Mouse (Mus musculus): ENCODE results near the gene Akap1. TPM values are rescaled to one million over a fixed set of nuclear protein-coding genes. Genes with fewer than 3 reads are reported as not detected.

Gene Akap1
- total RNA-seq, 2 experiments from 2014 or later = 117 to 139 TPM

DNA sequence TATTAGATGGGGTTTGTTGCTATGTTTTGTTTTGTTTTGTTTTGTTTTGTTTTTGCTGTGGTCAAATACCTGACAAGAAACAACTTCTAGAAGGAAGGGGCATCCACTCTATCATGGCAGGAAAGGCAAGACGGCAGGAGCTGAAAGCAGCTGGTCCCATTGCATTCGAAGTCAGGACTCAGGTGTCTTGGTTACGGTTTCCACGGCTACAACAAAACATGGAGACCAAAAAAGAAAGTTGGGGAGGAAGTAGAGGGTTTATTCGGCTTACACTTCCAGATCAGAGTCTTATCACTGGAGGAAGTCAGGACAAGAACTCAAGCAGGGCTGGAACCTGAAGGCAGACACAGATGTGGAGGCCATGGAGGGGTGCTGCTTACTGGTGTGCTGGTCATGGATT lies 47.3 kb downstream of the Akap1 start:
- DNase-seq = no peak
- intact Hi-C loops (cut with DNase I) = no loop called here

DNA sequence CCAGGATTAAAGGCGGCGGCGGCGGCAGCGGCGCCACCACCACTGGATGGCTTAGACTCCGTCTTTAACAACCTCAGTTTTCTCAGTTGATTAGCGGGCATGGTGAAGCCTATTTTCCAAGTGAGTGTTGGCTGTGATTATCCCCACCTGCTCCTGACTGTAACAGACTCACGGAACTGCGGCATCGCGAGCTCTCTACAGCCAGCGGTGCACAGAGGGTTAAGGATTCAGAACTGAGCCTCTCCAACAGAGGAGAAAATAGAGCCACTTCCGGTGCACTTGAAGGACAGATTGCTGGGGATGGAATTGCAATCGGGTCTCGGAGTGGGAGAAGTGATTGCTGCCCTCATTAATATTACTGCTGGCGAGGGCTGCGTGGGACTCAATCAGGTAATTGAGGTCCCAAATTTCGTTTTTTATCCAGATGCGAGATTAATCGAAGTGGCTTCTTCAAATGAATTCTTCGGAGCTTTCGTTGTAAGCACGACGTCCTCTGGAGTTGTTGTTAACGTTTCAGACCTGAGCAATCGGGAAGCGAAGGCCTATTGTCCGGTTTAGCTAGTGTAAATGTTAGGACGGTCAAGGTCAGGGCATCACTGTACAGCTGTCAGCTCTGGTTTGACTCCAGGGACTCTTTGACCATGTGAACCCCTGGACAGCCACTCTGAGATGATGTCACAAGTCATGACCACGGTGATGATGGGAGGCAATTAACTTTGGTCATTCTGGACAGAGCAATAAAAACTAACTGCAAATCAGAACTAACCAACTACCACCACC lies 61.0 kb downstream of the Akap1 start:
- intact Hi-C loops (cut with DNase I) = no loop called here
- DNase-seq = peak in 1 of 2 experiments; percentile 14

DNA sequence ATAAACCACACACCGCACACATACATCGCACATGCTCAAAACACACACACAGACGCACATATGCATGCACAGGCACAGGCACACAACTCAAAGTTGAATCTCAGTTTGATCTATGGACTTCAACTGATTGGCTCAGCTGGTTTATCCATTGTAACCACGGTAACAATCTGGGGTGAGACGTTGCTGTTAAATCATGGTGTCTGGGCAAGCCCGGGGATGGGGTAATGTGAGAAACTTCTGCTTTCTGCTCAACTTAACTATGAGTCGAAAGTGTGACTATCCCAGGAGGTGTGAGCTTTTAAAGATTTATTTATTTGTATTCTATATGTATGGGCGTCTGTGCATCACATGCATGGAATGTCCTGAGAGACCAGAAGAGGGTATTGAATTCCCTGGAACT lies 68.2 kb downstream of the Akap1 start:
- intact Hi-C loops (cut with DNase I) = loop anchor here (5.0 kb wide), 1 partner anchor 64 kb away; no protein-coding TSS in a partner anchor
- DNase-seq = no peak

DNA sequence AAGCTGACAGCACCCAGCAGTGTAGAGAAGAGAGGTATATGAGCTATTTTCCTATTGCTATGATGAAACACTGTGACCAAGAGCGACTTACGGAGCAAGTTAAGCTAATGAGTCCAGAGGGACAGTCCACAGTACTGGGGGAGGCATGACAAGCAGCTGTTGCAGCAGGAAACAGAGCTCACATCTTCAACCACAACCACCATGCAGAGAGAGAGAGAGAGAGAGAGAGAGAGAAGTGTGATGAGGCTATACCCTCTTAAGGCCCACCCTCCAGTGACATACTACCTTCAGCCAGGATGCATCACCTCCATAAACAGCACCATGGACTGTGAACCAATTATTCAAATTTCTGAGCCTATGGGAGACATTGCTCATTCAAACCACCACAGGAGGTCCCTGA lies 74.5 kb downstream of the Akap1 start:
- intact Hi-C loops (cut with DNase I) = no loop called here
- no peak for DNase-seq

DNA sequence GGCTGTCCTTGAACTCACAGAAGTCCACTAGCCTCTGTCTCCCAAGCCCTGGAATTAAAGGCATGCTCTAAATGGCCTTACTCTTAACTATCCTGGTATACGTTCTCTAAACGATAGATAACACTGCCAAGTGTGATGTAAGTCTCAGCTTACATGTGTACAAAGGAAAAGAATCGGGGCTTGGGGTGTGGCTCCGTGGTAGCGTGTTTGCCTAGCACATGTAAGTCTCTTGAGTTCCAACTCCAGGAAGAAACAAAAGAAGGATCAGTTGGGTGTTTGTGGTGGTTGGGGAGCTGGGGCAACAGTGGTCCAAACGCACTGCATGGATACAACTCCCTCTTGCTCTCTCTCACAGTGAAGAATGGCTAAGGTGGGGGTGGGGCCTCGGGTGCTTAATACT lies 77.6 kb downstream of the Akap1 start:
- intact Hi-C loops (cut with DNase I) = no loop called here
- DNase-seq = no peak

DNA sequence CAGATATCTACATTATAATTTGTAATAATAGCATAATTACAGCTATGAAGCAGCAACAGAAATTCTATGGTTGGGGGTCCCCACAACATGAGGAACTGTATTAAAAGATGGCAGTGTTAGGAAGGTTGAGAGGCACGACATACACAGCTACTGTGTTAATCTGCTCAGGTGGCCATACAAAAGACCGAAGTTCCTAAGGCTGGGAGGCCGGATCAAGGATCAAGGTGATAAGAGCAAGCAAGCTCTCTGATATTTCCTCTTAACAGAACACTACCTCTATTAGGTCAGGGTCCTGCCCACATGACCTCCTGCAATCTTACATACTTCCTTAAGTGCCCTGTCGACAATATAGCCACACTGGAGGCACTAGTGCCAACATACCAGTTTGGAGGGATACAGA lies 80.9 kb downstream of the Akap1 start:
- no peak for DNase-seq
- intact Hi-C loops (cut with DNase I) = no loop called here

DNA sequence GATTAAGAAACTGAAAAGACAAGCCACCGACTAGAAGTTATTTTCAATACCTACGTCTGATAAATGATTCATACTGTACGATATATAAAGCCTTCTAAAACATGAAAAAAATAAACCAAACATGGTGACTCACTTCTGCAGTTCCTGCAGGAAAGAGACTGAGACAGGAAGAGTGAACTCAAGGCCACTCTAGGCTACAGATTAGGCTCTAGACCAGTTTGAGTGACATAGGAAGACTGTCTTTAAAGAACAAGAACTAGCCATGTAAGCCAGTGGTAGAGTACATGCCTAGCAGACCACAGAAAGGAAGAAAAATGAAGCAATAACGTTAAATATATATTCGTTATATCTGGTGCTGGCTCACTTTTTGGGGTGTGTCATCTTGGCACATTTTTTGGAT lies 81.9 kb downstream of the Akap1 start:
- DNase-seq = no peak
- intact Hi-C loops (cut with DNase I) = no loop called here

Other genes starting within 250 kb of the Akap1 start
- gene Msi2, start 146.1 kb downstream of the Akap1 start, total RNA-seq (2021) = 100 to 1,000 TPM; 192 TPM
- gene Scpep1, start 90.9 kb upstream of the Akap1 start, total RNA-seq (2021) = 10 to 100 TPM; 19.2 to 21.7 TPM
- not detected for gene Elobl, start 102.3 kb upstream of the Akap1 start, total RNA-seq (2021)
- gene Coil, start 105.7 kb upstream of the Akap1 start, total RNA-seq (2021) = 1 to 10 TPM; 4.9 TPM
- gene Trim25, start 134.8 kb upstream of the Akap1 start, total RNA-seq (2021) = 10 to 100 TPM; 23.1 to 27.3 TPM
- 10 to 100 TPM in 1 of 2 experiments, 1 to 10 TPM in 1; 10.0 to 14.3 TPM for gene Dgke, start 202.3 kb upstream of the Akap1 start, total RNA-seq (2021)
- gene Gm525, start 209.3 kb upstream of the Akap1 start, total RNA-seq (2021) = not detected